Mouse (Mus musculus) left cerebral cortex, postnatal 4 days (tissue): ENCODE measurements around the gene Fmnl2. TPM values are rescaled to one million over a fixed set of nuclear protein-coding genes. Genes with fewer than 3 reads are reported as not detected.

Source experiments
- DNase-seq: peaks from one replicate; pipeline ENCODE4 v3.0.0-alpha.2; 2022
- intact Hi-C: fragments of 180-260 bp; cut with DNase I; formaldehyde crosslinking; loops from one replicate; pipeline ENCODE4 v1.15.1; 2025
- total RNA-seq, 2 experiments: library from RNA; stranded (reverse); gene quantifications; 2 replicates each; pipeline ENCODE4 v1.2.3; 2021

Gene Fmnl2
- total RNA-seq, 2 experiments from 2014 or later: 62.6 to 70.6 TPM

DNA sequence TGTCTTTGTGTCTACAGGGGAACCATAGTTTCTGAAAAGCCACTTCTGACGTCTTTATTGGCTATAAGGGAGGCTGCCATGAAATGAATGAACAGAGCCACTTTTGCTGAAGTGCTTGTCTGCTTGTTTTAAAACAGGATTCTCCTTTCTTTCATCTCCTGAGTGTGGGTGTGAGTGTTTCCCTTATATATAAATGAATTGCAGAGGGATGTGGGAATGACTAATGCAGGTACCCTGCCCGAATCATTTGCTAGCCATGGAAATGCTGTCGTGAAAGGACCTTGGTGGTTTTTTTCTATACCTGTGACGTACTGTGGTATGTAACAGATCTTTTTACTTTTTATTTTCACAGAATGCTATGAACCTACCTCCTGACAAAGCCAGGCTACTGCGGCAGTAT, 156.8 kb downstream of the Fmnl2 start:
- intact Hi-C loops: no loop called here
- DNase-seq: no peak

DNA sequence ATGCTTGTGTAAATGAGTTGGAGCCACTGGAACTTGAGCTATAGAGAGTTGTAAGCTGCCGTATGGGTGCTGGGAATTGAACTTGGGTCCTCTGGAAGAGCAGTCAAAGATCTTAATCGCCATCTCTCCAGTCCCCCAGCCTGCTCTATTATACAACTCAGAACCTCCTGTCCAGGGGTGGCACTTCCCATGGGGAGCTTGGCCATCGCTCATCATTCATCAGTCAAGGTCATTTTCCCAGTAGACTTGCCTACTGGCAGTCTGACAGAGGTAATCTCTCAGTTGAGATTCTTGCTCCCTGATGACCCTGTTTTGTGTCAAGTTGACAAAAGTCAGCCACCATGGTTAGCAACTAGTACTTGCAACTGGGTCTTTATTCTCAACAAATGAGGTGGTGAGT, 165.3 kb downstream of the Fmnl2 start:
- intact Hi-C loops: no loop called here
- no peak for DNase-seq

DNA sequence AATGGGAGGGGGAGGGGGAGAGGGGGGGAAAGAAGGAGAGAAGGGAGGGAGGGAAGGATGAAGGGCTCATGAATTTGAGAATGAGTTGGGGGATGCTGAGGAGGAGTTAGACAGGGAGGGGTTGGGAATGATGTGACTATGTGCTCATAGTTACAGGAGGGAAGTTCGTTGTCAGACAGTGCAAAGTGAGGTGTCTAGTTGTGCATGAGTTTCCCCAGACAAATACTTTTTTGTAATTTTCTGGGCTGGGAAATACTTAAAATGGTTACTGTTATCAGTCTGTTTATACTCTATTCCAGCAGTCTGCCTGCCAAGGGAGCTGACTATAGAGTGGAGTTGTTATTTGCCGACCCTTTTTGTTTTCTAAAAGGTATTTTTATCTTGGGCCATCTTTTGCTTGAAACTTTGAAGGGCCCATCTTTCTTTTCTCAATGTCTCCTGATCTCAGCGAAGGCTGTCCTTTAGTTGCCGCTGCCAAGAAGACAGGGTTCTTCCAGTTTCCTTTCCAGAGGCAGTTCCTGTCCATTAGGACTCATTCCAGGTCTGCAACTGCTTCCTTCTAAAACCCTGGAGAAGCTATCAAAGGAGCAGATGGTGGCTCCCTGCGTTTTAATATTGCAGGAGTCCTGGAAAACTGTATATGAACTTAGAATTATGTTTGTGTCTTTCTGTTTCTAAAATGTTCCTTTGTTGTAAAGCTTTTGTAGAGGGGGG, 168.6 kb downstream of the Fmnl2 start:
- DNase-seq: no peak
- intact Hi-C loops: no loop called here

DNA sequence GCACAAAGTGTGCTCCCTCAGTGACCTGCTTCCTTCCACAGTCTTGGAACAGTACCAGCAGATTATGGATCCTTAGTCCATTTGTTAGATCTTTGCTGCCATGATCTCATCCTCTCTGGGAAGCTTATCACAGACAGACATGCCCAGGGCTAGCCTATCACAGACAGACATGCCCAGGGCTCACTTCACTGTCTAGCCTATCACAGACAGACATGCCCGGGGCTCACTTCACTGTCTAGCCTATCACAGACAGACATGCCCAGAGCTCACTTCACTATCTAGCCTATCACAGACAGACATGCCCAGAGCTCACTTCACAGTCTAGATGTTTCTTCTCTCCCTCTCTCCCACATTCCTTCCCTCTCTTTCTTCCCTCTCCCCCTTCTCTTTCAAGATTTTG, 171.2 kb downstream of the Fmnl2 start:
- no peak for DNase-seq
- intact Hi-C loops: no loop called here

DNA sequence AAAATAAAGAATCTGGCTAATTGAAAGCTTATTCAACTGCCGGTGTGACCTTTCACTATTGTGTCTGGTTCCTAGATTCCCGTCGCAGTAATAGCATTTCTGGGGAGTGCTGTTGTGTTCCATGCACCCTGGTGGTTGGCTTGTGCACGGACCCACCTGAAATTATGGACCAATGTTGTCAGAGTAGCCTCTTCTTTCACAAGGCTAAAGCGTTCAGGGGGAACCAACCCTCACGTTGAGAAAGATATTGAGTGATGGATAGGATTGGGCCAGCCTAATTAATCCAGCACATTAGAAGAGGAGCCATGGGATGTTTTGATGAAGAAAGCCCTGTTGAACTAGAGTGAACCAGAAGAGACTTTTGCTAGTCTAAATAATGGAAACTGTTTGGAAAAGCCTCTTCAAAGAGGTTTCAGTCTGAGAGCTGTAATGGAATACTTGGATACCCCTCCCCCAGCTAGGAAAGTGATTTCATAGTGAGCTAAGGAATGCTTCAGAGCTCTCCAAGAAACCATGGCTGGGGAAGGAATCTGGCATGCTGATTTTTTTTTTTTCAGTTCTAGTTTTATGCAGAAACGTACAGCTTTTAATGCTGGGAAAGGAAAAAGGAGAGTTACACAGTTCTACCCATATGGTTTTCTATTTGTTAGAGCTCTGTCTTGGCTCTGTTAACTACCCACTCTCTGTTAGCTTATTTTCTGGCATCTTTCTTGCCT, 172.2 kb downstream of the Fmnl2 start:
- intact Hi-C loops: no loop called here
- no peak for DNase-seq

DNA sequence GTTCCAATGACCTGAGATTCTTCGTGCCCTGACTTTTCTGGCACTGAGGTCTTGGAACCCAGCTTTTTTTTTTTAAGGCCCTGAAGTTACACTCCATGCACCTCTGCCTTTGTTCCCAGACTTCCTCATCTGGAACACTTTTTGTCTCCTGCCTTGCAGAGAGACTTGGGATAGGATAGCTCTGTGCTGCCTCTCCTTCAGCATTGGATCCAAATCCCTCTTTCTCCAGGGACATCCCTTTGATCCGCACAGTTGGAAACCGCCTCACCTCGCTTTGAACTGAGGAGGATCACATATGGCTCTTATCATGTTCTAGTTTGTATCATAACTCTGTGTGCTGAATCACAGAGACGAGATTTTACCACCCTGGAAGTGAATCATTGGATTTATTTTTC, 172.8 kb downstream of the Fmnl2 start:
- intact Hi-C loops: no loop called here
- no peak for DNase-seq

DNA sequence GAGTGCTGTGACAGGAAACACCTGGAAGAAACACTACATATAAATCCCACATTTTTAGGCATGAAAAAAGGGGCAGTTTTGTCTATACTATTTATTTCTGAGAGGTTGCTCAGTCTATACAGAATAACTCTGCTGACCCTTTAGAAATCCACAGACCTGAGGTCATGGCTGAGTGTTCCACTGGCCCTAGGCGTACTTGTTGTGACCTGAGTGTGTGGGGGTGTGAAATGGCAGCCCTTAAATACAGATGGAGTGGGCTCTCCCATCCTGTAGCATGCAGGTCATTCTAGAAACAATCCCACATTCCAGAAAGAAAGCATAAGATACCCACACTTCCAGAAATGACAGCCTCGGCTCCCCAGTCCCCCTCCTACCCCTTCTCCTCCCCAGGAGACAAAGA, 180.6 kb downstream of the Fmnl2 start:
- intact Hi-C loops: no loop called here
- DNase-seq: no peak

DNA sequence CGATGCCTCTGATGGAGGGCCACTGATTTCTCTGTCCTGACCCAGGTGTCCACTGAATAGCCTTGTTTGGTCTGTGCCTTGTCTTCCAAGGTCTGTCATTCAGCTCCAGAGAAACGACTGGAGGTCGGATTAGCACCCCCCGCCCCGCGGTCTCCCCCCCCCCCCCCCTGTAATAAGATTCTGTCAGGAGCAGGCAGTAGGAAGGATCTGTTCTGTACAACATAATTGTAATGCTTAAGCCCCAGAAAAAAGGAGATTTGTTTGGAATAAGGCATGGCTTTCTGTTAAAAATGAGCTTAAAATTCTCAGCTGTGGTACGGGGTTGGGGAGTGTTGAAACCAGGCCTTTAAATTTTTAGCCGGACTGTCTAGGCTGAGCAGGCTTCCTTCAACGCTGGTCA, 181.1 kb downstream of the Fmnl2 start:
- no peak for DNase-seq
- intact Hi-C loops: no loop called here

DNA sequence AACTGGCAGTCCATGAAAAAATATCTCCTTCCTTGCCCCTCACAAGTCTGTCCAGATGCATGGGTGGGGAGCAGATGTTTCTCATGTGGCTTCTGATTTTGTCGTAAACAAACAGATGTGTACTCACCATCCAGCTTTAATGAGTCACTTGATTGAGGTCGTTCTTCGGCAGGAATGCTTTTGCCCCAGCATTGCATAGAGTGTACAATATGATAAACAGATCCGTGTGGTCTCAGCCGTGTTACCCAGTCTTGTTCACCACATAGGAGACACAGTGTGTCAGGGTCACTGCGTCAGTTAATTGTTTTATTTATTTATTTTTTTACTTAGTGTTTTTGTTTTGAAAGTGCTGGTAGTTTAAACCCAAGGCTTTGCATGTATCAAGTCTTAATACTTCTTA, 189.4 kb downstream of the Fmnl2 start:
- intact Hi-C loops: no loop called here
- DNase-seq: no peak

DNA sequence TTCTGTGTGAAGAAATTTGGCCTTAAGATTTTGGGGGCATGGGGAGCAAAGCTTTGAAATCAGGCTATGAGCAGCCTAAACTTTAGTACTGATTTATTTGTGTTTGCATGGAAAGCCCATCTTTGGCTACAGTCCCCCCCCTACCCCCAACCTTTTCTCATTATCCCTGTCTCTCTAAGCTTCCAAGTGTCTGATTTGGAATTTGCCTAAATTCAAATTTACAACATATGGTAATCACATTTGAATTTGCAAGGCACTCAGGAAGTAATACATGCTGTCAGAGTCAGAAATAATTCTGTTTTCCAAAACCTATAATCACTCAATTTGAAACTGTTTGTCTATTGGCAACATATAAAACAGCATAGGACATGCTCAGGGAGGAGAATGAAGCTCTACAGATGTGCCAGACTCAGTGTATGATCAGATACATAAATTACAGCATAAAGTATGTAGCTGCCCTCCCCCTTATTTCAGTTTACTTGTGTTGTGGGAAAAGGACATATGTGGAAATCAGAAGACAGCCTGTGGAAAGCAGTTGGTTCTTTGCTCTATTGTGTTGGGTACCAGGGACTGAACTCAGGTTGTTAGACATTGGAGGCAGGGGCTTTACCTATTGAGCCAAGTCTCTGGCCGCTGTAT, 190.2 kb downstream of the Fmnl2 start:
- intact Hi-C loops: no loop called here
- DNase-seq: no peak

DNA sequence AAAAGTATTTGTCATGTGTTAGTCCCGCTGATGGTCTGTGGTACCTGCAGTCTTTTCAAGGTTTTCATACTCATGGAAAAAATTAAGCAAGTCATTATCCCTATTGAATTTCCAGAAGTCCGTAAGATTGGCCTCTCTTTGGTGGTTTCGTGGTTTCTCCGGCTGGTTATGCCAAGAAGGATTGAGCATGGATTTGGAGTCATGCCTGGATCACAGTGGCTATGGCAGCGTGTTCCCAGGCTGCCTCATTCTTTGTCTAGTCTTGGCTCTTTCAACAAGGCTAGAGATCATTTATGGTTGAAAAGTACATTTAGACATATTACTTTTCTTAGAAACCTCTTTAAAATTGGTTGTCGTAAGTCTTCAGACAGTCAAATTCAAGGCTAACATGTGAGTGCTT, 192.7 kb downstream of the Fmnl2 start:
- DNase-seq: peak; percentile 34
- intact Hi-C loops: no loop called here

DNA sequence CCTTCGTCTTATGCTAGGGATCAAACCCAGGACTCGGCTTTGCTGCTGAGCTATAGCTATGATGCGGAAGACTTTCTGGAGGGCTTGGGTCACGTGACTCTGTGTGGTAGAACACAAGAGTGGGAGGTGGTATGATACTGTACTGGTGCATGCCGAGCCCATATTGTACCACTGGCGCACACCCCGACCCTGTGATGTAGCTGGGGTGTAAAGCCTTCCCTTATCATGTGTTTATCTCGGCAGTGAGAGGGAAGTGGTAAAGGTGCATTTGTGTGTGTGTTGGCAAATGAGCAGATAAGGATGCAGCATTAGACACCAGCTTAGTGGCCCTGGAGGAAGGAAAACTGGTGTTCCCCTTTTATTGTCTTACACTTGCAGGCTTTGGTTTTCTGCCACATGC, 193.8 kb downstream of the Fmnl2 start:
- DNase-seq: no peak
- intact Hi-C loops: no loop called here

DNA sequence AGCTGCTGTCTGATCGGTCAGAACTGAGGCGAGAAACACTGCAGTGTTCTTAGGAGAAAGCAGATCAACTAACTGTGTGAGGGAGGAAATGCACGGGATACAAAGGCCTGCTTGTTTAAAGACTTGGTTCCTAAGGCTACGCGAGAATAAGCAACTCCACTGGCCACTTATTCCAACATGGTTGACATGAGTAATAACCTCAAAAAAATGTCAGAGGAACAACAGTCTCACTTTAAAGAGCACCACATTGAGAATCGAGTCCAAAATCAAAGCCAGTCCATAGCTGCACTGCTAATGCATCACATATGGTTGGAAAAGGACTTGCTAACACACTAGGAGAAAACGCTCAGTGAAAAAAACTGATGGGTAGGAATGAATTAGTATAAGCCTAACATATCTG, 196.1 kb downstream of the Fmnl2 start:
- intact Hi-C loops: no loop called here
- DNase-seq: no peak

DNA sequence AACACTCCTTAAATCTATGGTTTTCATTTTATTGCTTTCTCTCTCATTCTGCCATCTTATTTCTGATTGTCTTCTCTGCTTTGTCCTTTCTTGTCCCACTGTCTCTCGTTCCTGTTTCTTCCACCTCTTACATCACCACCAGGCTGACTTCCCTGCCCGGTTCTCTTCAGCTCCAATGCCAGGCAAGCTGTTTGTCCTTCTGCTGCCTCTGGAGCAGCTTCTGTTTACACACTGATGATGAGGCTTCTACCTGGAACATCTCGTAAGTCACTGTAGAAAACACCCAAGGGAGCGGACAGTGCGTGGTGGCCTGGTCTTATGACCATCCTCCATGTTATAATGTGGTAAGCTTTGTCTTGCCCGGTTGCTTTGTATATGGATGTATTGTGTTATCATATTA, 198.9 kb downstream of the Fmnl2 start:
- no peak for DNase-seq
- intact Hi-C loops: no loop called here

DNA sequence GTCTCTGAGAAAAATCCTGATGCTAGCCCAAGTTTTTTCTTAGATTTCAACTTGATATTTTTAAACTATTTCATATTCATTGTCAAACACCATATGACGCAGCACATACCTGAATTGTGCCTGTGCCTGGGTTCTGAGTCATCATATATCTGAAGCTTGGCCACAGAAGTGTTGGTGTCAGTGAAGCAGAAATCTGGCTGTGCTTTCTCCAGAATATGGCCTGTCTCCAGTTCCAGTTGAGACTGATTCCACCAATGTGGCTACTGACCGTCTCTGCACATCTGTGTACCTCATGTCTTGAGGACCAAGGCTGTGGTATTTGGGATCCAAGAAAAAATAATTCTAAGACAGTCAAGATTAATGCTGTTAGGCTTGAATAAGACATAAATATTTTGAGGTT, 199.6 kb downstream of the Fmnl2 start:
- DNase-seq: peak; percentile 9
- intact Hi-C loops: no loop called here

DNA sequence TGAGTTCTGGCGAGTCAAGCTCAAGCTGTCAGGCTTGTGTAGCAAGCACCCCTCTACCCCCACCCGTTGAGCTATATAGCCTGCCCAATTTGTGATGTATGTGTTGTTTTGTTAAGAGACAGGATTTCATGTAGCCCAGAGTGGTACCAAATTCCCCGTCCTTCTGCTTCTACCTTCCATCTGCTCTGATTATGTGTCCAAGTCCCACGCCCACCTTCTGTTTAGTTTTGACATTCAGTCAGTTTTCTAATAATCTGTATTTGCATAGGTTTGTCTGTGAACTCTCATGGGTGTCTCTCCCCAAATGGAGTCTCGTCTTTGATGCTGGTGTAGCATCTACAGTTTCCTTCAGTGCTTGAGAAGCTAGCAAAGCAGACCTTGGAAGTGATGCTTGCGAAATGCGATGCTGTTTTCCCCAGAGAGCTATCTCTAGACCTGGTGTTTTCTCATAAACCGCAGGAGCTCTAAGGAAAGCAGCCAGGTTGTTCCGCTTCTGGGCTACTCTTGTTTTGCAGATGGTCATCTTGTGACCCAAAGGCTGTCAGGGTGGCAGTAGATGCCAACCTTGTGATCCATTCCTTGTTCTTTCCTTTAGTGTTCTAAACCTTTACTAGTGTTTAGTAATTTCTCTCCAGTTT, 203.8 kb downstream of the Fmnl2 start:
- peak; percentile 50 for DNase-seq
- intact Hi-C loops: no loop called here

DNA sequence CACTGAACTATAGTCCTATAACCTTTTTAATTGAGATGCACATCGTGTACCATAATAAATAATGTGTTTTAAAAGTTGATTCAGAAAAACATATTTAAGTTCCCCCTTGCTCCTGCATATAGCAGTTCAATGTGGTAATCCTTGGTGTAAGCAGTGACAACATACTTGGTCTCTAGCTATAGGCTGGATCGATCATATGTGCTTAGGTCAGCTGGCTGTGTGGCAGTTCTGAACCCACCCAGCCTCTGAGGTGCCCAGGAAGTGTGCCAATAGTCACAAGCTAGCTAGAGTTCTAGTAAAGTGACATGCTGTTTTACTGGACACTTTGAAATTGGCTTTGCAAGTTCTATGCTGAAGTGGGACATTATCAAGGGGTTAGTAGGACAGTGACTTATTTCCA, 209.3 kb downstream of the Fmnl2 start:
- no peak for DNase-seq
- intact Hi-C loops: no loop called here

DNA sequence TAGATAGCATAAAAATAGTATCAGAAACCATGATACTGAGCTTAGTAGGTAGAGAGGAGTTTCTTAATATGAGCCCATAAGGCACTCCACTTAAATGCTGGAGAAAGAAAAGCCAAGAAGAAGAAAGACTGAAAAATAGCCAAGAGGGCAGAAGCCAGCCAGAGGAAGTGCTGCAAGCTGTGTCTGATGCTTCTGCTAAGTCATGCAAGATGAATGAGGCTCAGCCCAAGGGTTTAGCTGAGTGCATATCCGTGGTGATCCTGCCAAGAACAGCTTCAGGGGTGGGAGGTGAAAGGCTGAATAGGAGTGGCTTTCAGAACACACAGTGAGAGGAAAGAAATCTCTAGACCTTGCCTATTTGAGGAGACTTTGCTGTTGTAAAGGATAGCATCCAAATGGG, 212.9 kb downstream of the Fmnl2 start:
- intact Hi-C loops: no loop called here
- DNase-seq: peak; percentile 68

DNA sequence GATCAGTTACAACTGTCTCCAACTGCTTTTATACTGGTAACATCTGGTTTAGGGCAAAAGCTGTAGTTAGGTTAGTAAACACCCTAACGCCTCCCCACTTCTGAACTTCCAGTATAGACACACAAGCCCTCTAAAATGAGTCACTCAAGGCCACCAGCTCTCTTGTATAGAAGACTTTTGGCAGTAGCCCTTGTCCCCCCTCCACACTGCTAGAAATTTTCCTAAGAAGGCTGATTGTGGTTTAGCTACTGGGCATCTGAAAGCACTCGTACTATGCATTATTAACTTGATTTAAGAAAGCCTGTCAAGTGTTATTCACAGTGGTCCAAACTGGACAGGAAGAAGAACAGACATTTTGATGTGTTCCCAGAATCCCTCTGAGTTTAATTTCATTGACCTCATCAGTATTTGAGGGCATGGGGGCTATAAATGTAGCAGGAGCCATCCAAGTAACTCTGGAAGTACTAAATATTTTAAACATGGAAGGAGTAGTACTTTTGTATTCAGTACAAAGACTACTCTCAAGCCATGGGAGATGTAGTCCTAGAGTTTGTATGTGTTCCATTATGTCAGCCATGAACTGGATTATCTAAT, 222.1 kb downstream of the Fmnl2 start:
- intact Hi-C loops: loop anchor here (10.0 kb wide), 1 partner anchor 225 kb away; the partner anchor contains the start of gene Fmnl2

DNA sequence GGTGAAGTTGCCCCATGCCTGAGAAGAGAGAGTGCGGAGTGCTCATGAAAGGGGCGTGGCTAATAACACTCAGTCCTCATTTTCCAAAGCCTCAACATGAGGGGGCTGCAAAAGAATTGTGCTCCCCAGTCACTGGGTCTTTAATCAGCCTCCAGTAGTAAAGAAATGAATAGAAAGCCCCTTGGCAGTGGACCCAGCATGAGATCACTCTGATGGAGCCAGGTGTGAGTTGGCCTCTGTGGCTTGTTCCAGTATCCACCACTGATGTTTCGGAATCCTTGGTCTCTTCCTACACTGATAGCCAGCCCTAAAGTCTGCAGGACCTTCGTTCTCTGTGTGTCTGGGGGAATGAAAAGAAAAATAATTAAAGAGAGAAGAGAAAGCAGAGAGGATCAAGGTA, 224.4 kb downstream of the Fmnl2 start:
- DNase-seq: no peak
- intact Hi-C loops: loop anchor here (10.0 kb wide), 1 partner anchor 227 kb away; the partner anchor contains the start of gene Fmnl2

More for the DNA sequence above, 222.1 kb downstream of the Fmnl2 start:
- no peak for DNase-seq

DNA sequence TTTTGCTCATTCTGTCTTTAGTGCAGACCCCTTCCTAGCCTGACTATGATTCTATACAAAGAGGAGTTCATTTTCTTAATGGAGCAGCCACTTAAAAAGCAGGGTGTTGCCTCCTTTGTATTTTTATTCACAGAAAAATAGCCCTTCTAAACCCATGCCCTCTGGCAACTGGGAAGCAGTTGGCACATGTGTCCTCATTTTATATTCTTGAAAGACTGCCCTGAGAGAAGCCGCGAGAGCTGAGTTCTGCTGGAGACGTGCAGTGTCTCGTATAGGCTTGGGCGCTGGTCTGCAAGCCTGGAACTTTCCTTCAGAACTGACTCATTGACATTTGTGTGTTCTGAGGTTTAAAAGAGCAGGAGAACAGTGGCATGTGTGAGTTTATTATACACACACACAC, 224.8 kb downstream of the Fmnl2 start:
- no peak for DNase-seq
- intact Hi-C loops: loop anchor here (10.0 kb wide), 1 partner anchor 228 kb away; the partner anchor contains the start of gene Fmnl2
